Mouse (Mus musculus) common myeloid progenitor, adult 5-6 weeks (primary cell): Measurements from ENCODE around the gene Ndc1. TPM values are rescaled to one million over a fixed set of nuclear protein-coding genes. Genes with fewer than 3 reads are reported as not detected.
A peak's percentile ranks its signal among the peaks of the same experiment; 100 is the strongest.
"Not testable (repeated sequence)": the region's sequence is repeated elsewhere in the genome, so short reads cannot be mapped to it uniquely, and the experiment has no call there.

ENCODE experiments used
- ATAC-seq: replicated peaks from 2 replicates; pipeline ENCODE4 v1.8.0; 2016; ENCODE audit warnings: low read depth, mild to moderate bottlenecking, moderate TSS enrichment, inconsistent platforms; ENCODE audit not compliant: poor library complexity, severe bottlenecking
- total RNA-seq: library from RNA; stranded (forward); fragments of 200-1000, 187-1606 nt; gene quantifications from 2 replicates; pipeline ENCODE4 v1.2.3, GENCODE M21; 2017

Gene Ndc1
- 48.2 and 49.7 TPM in 2 replicates for total RNA-seq

DNA sequence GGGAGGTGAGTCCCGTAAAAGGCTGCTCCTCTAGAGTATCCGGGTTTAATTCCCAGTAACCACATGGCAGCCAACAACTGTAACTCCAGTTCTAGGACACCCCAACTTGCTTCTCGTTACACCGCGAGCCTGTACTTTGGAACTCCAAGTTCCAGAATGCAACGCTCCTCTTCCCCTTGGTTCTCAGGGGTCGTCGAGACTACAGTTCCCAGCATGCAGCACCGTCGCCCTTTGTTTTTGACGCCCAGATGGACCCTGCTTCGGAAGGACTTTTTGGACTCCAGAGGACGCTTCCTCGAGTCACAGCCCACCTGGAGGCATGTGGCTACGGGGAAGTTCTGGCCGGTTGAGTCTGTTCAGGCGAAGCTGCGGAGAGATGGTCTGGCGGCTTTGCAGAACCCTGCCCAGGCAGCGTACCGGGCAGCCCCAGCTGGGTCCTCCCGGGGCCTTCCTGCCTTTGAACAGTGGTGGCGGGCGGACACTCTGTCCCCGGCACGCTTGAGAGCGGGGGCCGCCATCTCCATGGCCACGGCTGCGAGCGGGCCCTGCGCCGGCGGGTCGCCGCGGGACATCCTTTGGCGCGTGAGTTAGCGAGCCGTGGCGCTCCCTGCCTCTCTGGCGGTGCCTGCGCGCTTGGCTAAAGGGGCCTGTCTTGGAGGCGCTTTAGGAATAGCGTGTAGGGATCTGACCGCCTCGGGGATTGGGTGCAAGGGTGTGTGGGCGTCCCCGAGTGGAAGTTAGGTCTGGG, at the start of gene Ndc1:
Ndc1 (plus strand) TSS at position 218 of the 748 bp plus-strand sequence.
- ATAC-seq: peak; percentile 83

DNA sequence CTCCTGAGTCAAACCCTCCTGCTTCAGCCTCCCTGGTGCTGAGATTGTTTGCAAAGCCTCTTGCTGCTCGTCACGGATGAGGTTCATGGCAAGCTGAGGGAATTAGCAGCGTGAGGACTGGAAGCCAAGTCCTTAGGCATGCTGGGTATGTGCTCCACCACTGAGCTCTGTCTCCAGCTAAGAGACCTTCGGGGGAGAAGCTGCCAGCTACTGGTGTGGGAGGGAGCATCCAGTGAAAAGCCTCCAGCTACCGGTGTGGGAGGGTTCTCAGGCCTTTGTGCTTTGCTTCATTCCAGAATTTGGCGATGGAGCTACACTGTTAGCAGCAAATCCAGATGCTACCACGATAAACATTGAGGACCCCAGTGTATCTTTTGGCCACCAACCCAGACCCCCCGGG, 48.9 kb upstream of the Ndc1 start:
- ATAC-seq: no peak

DNA sequence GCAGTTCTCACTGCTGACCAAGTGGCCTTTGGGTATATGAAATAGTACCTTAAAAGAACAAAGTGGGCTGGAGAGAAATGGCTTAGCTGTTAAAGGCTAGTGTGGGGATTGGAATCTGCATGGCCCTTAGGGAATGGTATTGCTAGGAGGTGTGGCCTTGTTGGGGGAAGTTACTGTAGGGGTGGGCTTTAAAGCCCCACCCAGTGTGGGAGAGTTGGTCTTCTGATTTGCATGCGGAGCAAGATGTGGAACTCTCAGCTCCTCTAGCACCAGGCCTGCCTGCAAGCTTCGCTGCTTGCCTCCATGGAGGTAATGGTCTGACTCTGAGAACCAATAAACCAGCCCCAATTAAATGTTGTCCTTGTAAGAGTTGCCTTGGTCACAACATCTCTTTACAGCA, 46.5 kb upstream of the Ndc1 start:
- ATAC-seq: no peak

DNA sequence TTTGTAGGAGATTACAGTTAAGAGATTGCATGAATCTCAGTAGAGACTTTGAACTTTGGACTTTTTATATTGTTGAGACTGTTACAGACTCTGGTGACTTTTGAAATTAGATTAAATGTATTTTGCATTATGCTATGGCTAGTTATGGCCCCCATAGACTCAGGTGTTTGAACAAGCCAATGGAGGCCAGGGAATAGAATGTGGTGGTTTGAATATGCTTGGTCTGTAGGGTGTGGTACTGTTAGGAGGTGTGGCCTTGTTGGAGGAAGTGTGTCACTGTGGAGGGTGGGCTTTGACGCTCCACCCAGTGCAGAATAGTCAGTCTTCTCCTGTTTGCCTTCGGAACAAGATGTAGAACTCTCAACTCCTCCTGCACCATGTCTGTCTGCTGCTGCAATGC, 44.5 kb upstream of the Ndc1 start:
- ATAC-seq: no peak

DNA sequence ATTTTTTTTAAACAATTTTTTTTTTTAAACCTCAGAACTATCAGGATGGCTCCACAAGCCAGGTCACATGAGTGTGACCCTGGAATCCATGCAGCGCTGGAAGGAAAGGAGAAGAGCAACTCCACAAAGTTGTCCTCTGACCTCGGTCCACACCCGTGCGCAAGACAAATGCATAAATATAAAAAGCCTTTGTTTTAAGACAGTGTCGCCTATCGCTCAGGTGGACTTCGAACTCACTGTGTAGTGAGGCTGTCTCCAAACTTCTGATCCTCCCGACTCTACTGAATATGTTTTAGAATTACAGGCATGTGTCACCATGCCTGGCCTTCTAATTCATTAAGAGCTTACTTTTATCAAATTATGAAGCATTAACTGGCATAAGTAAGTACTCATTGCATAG, 39.1 kb upstream of the Ndc1 start:
- no peak for ATAC-seq

DNA sequence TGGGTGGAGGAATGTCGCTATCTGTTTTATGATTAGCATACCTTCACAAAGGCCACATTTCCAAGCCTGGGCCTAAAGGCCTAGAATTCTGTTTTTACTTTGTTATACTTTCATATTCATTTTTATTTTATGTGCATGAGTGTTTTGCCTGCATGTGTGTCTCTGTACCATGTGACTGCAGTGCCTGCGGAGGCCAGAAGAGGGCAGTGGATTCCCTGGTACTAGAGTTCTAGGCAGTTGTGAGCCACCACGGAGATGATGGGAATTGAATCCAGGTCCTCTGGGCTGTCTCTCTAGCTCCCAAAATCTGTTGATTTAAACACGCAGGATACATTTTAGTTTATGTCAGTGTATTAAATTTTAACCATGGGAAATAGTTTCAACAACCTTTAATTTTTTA, 34.1 kb upstream of the Ndc1 start:
- no peak for ATAC-seq

DNA sequence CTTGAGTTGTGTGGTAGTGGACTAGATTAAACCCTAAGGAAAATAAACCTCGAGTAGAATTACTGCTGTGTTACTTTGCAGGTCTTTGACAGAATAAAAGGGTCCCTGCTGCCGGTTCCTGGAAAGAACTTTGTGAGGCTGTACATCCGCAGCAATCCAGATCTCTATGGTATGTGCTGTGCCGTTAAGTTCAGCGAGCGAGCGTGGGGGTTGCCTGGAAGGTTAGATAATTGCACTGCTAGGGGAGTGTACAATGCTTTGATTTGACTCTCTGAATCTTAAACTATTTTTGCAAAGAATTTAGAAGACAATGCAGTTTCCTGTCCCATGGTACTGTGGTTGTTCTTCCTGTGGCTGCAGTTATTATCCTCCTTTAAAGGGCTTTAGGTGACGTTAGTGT, 31.2 kb upstream of the Ndc1 start:
- ATAC-seq: no peak

DNA sequence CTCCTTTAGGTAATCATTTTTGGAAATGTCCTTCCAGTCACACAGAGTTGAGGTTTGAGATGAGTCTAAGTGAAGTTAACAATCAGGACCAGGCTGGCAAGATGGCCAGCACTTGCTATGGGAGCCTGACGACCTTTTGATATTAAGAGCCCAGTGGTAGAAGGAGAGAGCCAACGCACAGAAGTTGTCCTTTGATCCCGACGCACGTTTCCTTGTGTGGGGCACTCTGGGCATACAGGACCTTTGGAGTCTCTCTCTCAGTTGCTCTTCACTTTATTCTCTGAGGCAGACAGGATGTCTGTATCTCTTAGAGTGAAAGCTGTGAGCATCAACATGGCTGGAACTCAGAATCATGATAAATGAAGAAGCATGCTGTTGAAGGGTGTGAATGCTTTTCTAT, 30.1 kb upstream of the Ndc1 start:
- no peak for ATAC-seq

DNA sequence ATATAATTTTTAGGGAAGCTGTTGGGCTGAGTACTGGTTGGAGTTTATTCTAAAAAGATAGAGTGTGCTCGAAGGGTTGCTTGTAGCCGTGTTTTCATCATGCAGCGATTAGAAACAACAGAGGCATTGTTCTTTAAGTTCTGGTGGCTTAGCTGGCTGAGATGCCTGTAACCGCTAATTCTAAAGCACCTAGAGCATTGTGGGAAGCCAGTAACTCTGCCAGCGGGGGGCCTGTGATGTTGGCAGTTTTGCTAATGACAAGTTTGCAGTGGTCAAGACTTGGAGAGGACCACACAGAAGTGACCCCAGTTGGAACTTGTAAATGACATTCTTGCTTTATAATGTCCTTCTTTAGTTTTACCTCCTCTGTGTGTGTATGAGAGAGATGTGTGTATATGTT, 26.2 kb upstream of the Ndc1 start:
- ATAC-seq: no peak

DNA sequence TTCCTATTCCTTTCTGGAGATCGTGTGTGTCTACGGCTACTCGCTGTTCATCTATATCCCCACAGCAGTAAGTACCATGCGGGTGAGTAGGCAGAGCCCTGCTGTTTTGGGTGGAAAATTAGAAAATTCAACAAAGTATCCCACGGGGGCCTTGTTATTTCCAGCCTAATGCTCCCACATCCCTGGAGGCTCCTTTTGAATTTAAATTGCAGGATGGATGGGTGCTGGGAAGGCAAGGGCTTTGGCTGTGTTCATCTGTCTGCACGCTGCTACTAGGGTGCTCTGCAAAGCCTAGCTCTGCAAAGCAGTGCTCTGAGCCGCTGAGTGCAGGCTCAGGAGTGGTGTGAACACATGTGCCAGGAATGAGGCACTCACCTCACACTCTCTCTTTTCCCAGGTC, 23.0 kb upstream of the Ndc1 start:
- no peak for ATAC-seq

DNA sequence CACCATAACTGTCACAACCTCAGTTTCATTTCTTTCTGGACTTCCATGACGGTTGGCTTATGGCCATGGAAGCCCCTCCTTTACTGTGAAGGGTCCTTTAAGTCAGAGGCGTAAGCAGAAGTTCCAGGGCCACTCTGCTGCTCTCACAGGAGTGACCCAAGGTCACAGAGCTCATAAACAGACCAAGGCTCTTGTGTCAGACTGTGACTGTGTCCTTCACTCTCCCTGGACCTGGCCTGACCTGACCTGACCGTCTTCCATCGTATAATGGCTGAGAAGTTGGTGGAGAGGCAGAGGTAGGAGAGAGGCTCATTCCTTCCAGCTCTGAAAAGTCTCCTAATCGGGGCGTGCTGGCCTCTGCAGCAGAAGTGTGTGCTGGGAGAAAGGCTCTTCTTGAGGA, 20.4 kb upstream of the Ndc1 start:
- ATAC-seq: no peak

DNA sequence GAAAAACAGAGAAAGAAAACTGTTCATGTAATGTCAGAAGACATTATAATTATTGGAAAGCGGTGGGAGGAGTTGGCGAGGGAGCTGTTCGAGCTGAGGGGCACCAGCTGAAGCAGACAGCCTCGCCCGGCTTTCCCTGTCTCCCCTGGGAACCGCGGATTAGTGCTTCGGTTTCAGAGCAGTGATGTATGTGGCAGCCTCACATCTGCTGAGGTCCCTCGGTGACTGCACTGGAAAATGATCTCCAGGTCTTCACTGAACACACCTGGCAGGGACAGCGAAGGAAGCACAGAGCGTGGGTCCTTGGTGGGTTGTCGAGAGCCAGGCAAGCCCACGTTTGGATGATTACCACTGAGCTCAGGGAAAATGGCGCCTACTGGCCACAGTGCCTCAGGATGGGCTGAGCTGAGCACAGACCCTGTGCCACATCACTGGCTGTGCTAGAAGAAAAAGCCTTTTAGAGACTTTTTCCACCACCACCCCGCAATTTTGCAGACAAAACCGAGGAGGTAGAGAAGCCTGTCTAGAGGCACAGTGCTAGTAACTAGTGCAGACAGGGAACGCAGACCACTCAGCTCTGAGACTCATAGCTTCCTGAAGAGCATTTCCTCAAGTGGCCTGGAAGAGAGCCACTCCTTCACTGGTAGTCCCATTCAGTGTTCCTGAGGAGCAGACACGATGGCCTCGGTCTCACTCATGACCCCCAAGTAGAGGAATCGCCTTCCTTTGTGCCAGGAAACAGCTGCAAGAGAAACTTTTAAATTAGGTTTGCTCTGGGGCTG, 18.9 kb upstream of the Ndc1 start:
- ATAC-seq: peak; percentile 19; the same call in 1 of the 2 replicates

DNA sequence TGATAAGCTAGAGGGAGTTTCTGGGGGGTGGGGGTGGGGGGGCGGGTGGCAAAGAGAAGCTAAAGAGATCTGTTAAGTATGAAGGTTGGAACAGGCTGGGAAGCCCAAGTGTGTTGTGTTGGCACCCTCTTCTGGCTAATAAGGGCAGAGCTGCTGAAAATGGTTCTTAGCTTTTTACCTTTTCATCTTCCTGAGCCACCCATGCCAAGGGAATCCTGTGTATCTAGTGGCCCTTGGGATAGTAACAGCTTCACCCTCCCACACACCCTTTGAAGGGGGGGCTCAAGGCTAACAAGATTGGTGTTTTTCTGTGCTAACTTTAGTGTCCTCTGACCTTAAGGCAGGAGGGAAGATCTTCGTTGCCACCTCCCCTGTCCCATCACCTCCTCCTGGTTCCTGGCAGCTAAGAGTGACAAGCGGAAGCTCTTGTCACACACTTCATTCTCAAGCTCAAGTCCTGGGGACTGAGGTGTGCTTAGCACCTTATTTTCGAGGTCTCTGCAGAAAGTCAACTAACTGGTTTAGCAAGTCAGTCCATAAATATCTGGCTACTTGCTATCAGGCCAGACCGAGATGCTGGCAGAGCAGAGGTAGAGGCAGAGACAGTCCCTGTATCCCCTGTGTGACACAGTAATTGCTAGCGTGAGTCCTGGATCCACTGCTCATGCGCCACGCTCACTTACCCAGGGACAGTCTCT, 18.1 kb upstream of the Ndc1 start:
- ATAC-seq: peak; percentile 80

DNA sequence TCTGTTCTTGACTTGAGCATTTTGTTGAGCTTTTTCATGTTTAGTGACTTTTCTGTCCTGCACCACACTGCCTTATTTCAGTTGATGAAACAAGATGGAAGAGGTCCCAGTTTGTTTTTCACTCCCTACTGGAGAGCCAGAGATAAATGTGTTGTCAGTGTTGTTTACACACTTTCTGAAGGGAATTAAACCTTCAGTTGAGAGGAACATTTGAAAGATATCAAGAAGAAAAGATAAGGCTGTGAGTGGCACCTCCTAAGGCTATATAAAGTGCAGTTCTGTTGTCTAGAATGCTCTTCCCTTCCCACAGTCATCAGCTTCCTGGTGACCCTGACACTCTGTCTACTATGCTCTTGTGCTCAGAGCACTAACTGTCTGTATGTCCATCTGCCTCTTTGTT, 16.2 kb upstream of the Ndc1 start:
- no peak for ATAC-seq

DNA sequence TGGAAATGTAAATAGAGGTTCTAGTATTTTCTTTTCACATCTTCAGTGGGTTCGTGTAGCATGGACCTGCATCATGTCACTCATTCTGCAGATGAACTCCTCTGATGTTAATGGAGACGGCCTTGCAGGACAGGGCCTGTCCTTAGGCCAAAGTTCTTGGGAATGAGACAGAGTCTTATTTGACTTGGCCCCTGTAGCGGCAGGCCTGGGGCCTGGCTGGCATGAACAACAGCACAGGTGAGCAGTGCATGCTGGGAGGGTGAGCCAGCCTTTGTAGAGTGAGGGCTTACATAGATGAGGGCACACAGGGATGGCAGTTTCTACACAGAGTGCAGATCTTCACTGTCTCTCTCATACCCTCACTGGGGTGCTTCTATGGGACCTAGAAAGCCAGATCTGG, 14.0 kb upstream of the Ndc1 start:
- no peak for ATAC-seq

DNA sequence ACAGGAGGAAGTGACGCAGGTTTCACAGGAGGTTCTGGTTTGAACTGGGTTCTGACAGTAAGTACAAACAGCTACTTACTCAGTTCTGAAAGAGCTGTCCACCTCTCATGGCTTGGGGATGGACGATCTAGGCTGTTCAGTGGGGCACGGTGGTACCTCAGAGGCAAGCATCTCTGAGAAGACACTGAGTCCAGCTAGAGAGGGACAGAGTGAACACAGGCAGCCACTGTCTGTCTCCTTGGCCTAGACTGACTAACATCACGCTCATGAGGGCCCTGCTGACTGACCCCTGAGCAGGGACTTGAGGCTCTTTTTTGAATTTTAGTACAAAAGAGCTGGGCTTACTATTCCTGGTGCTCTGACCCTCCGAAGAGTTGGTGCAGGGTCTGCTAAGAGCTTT, 13.5 kb upstream of the Ndc1 start:
- no peak for ATAC-seq

DNA sequence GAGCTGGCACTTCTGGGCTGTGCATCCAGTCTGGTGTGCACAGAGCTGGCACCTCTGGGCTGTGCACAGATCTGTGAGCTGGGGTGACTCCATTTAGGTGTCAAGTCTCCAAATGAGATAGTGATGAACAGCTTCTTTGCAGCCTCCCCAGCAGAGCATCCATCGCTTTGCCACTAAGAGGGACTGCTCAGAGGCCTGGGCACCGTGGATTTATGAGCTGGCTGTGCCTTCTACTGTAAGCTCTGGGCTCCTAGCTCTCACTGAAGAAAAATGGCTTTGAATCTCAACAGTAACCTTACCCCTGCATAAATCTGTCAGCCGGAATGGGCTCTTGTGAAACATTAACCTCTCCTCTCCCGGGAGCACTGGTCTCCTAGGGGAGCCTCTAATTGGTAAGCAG, 13.0 kb upstream of the Ndc1 start:
- ATAC-seq: no peak

DNA sequence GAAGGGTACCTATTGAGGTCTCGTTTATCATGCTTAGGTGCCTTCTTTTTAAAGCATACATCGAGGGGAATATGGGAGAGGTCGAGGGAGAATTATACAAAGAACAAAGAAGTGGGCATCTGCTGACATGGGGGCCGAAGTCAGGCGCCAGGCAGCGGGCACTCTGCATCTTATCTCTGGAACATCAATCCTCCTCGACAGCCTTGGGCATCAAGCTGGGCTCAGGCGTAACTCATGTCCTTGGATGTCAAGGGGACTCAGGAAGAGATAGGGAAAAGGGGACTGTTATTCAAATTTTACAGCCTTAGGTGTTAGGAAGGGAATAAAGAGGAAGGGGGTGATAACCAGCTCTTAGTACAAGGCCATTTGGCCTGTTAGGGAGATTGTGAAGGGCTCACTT, 10.4 kb upstream of the Ndc1 start:
- ATAC-seq: not testable (repeated sequence)

DNA sequence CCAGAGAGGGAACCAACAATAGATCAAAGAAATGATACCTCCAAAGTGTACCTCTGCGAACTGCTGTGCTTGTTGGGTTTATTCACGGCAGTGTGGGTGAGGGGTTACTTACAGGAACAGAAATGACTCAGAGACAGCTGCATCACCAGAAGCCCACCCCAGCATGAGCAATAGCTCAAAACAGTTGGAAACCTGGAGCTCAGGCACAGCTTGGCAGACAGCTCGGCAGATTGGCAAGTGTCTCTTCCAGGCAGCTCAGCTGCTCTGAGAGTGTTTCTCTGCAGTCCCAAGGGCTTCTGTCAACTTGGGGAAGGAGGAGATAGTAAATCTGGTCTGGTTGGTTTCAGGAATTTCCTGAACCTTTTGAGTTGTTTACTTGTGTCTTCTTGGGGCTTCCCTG, 9.1 kb upstream of the Ndc1 start:
- no peak for ATAC-seq

DNA sequence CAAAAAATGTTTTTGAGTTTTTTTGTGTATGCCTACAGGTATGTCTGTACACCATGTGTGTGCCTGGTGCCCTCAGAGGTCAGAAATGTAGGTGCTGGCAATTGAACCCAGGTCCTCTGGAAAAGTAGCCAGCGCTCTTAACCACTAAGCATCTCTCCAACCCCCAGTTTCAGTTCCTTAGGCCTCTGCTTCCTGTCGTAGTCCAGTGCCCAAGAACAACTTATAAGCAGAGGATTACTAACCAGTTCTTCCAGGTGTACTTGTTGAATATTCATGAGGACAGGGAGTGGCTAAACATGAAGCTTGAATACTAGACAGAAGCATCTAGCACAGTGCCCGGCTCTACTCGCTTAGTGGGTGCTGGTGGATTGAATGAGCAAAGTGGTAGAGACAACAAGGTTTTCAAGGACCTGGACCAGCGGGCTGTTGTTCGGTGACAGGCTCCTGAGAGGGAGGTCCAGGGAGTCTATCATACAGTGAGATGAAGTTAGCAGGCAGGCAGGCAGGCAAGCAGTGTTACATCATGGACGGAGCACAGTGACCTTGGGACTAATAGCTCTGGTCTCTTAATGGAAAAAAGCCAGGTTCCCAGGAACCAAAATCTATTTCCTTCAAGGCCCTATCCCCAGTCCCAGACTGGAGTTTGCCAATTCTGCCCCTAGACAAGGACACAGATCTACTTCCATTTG, 7.0 kb upstream of the Ndc1 start:
- ATAC-seq: no peak

DNA sequence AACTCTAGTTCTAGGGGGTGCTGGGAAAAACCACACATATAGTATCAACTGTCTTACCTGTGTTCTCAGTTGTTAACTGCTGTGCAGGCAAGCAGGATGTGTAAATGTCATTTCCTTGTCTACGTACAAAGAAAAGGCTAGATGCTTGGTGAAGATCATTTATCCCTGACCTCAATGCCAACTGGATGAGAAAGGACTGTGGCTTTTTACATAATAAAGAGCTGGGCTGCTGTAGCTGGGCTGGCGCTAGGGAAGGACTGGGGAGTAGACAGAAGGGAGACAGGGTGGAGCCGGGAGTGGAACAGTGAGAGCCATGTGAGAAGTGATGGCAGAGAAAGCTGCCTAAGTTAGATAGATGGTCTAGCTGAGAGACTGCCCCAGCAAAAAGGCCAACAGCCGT, 4.8 kb upstream of the Ndc1 start:
- ATAC-seq: no peak
